Mouse (Mus musculus) neural tube, embryonic 14.5 days (tissue): ENCODE data around the gene Pwwp2a. TPM values are rescaled to one million over a fixed set of nuclear protein-coding genes. Genes with fewer than 3 reads are reported as not detected.

Experiments used
- ATAC-seq: fragments of 200-750 bp; cut with Nextera tagmentation; 2 replicates; pipeline ENCODE4 v1.8.0; 2017; ENCODE audit warnings: low read depth, mild to moderate bottlenecking, moderate TSS enrichment, moderate library complexity
- H3K27ac ChIP-seq: fragments of 300-500 bp; sonication (generic); 2 replicates; pipeline ENCODE4 v1.5.1; 2014; ENCODE audit warnings: low read depth, mild to moderate bottlenecking, control low read depth, low read length, moderate library complexity, mixed read lengths
- H3K27me3 ChIP-seq: fragments of 300-500 bp; sonication (generic); 2 replicates; pipeline ENCODE4 v1.6.1; 2014; ENCODE audit warnings: low read length; ENCODE audit not compliant: control insufficient read depth, insufficient read depth
- H3K36me3 ChIP-seq: fragments of 300-500 bp; sonication (generic); 2 replicates; pipeline ENCODE4 v1.6.1; 2014; ENCODE audit warnings: low read length, mixed read lengths; ENCODE audit not compliant: control insufficient read depth, insufficient read depth
- H3K4me1 ChIP-seq: fragments of 300-500 bp; sonication (generic); 2 replicates; pipeline ENCODE4 v1.6.1; 2014; ENCODE audit warnings: low read length; ENCODE audit not compliant: control insufficient read depth, insufficient read depth
- H3K4me2 ChIP-seq: fragments of 300-500 bp; sonication (generic); 2 replicates; pipeline ENCODE4 v1.6.1; 2014; ENCODE audit warnings: mild to moderate bottlenecking, low read depth, low read length, control low read depth
- H3K4me3 ChIP-seq: fragments of 300-500 bp; sonication (generic); 2 replicates; pipeline ENCODE4 v1.5.1; 2014; ENCODE audit warnings: low read depth, low read length, control low read depth, mixed read lengths
- H3K9ac ChIP-seq: fragments of 300-500 bp; sonication (generic); replicated peaks from 2 replicates; pipeline ENCODE4 v1.6.1; 2014; ENCODE audit warnings: low read depth, mild to moderate bottlenecking, control low read depth, low read length, mixed read lengths
- H3K9me3 ChIP-seq: fragments of 300-500 bp; sonication (generic); 2 replicates; pipeline ENCODE4 v1.6.1; 2016; ENCODE audit warnings: low read length; ENCODE audit not compliant: control insufficient read depth
- WGBS: fragments of 180-500 bp; shearing (Covaris S2); extraction: QIAGEN DNeasy Blood & Tissue Kit; methylation state at CpG from one replicate; pipeline ENCODE4 v1.1.7; 2014; 5-methylcytosine and 5-hydroxymethylcytosine counted together
- polyA plus RNA-seq: library from polyadenylated mRNA; unstranded; fragments of >200 nt; fragmentation: Nextera tagmentation; extraction: Ambion mirVana; gene quantifications from 2 replicates; pipeline ENCODE4 v1.2.1, GENCODE M21; 2014

Gene Pwwp2a
- polyA plus RNA-seq, 1 experiment from 2014 or later = 41.7 TPM

DNA sequence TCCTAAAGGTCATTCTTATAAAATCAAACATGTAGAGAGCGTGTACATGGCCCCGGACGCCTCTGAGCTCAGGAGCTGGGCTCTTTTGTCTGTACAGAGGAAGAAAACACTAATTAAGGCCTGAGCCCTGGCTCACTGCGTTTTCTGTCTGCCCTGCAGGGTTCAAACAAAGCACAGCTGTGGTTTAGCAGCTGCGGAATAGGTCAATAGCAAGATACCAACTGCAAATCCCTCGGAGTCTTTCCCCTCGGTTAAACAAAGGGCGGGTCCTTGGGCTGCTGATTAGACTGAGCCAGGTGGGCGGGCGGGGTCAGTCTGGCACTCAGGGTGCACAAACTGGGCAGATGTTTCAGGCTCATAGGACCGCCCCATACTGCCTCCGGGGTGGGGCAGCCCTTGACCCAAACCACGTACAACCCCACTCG is 28.7 kb upstream of the Pwwp2a start:
- no peaks in the 10 kb centered on the region for H3K36me3 ChIP-seq
- H3K4me2 ChIP-seq = no peak overlapping the region
- no peak overlapping the region for H3K27ac ChIP-seq
- no peak; the same call in 1 of the 2 replicates for ATAC-seq
- WGBS = 27% methylated on average over 14 of the region's 14 CpGs
- 0 out of 2 replicates have a peak, but pooled peaks cover 3% of the 10 kb centered on the region for H3K4me1 ChIP-seq
- no peak overlapping the region for H3K4me3 ChIP-seq
- no peak overlapping the region; the same call in 1 of the 2 replicates for H3K9ac ChIP-seq
- no peaks in the 10 kb centered on the region for H3K27me3 ChIP-seq
- H3K9me3 ChIP-seq = no peaks in the 10 kb centered on the region

DNA sequence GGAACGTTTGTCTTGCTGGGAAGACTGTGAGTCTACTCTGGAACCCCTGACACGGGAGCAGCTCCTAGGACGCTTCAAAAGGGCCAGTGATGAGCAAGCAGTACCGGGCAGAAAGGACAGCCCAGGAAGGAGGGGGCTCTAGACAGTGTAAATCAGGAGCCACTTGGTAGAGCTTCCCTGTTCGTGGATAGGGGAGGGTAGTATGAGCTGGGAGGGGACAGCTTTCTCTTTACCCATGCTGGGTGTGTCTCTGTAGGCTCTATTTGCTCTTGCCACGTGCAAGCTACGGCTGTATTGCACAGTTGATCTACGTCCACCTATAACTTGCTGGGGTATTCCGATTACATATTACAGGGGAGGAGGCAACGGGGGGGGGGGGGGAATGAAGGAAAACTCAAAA is 25.3 kb upstream of the Pwwp2a start:
- H3K27ac ChIP-seq = no peak overlapping the region
- no peaks in the 10 kb centered on the region for H3K36me3 ChIP-seq
- H3K9ac ChIP-seq = no peak overlapping the region
- H3K27me3 ChIP-seq = no peaks in the 10 kb centered on the region
- H3K4me1 ChIP-seq = 0 out of 2 replicates have a peak, but pooled peaks cover 3% of the 10 kb centered on the region
- WGBS = 64% methylated on average over 10 of the region's 10 CpGs
- H3K9me3 ChIP-seq = no peaks in the 10 kb centered on the region
- no peak overlapping the region for H3K4me3 ChIP-seq
- no peak for ATAC-seq
- no peak overlapping the region for H3K4me2 ChIP-seq

DNA sequence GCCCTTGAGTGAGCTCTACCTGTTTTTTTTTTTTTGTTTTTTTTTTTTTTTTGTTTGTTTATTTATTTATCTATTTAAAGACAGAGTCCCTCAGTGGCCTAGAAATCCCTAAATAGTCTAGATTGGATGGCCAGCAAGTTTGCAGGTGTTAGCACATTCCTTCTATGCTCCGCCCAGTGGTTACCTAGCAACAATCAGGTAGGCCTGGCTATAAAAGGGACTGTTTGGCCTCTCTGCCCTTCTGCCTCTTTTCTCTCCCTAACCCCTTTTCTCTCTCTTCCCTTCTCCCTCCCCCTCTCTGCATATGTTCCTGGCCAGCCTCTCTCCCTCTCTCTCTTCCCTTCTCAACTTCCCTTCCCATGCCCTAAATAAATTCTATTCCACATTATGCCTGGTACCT is 23.8 kb upstream of the Pwwp2a start:
- Histone ChIP-seq H3K9ac (no peak overlapping the region), H3K36me3 (no peaks in the 10 kb centered on the region), H3K27me3 (no peaks in the 10 kb centered on the region), H3K4me1 (0 out of 2 replicates have a peak, but pooled peaks cover 3% of the 10 kb centered on the region), H3K27ac (no peak overlapping the region), H3K4me3 (no peak overlapping the region), H3K4me2 (no peak overlapping the region), H3K9me3 (no peaks in the 10 kb centered on the region)
- ATAC-seq = no peak
- WGBS = 86% methylated on average over 1 of the region's 1 CpGs

DNA sequence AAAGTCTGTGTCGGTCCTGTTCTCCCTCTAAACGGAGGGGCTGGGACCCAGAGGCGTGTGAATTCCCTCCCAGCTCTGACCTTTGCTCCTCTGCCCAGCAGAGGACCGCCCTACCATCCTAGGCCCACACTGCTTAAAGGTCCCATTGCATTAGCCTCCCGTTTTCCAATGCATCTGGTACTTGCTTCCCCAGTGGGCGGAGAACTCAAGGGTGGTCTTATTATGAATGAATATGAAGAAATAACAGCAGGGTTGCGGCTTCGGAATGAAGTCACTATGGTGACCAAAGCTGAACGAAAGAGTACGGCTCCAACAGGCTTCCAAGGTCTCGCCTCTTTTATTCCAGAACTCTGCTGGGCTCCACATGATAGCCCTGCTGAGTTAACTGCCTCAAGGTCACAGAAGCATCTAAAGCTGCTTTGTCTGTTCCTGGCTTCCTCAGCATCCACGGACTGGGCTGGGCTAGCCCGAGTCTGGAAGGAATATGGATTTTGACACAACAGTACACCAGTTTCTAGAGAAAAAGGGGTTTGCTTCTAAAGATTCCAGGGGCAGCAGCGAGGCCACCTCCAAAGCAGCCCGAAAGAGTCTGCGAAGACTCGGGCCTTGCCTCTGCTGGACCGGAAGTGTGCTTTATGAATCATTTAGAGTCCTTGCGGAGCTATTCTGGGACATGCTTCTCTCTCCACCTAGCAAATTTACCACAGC is 14.6 kb upstream of the Pwwp2a start:
- 45% methylated on average over 19 of the region's 19 CpGs for WGBS
- Histone ChIP-seq H3K4me3 (no peak overlapping the region), H3K27me3 (no peaks in the 10 kb centered on the region), H3K4me2 (no peak overlapping the region), H3K9me3 (no peaks in the 10 kb centered on the region), H3K4me1 (no peaks in the 10 kb centered on the region), H3K9ac (no peak overlapping the region), H3K36me3 (no peaks in the 10 kb centered on the region), H3K27ac (0 out of 2 replicates have a peak overlapping the region, but pooled peaks have one; percentile 23)
- no peak for ATAC-seq

DNA sequence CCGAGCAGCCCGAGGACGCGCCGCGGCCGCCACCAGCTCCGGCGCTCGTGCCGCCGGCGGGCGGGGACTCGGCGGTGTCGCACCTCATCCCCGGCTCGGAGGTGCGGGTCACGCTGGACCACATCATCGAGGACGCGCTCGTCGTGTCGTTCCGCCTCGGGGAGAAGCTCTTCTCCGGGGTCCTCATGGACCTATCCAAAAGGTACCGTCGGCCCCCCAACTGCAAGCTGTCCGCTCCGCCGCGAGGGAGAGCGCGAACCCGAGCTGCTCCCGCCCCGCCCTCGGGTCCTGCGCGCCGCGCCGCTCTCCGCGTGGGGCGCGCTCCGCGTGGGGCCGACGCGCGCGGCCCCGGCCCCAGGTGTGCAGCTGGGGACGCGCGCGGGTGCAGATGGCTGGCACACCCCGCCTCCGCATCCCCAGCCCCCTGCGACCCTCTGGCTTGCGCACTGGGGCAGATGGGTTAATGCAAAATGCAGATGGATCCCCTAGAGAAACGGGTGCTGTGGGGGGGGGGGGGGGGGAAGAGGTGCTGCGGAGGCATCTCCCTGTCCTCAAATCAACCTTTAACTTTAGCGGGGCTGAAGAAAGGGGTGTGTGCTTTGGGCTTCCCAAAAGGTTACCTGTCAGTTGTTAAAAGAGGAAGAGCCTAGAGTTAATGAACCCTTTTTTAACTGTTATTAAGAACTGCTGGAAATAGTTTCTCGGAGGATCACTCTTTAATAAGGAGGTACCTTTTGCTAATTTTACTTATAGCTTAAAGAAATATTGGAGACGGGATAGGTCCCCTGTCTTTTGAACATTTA is 818 bp downstream of the Pwwp2a start:
- H3K27me3 ChIP-seq = no peaks in the 10 kb centered on the region
- ATAC-seq = peak; percentile 33
- WGBS = 2% methylated on average over 51 of the region's 72 CpGs

DNA sequence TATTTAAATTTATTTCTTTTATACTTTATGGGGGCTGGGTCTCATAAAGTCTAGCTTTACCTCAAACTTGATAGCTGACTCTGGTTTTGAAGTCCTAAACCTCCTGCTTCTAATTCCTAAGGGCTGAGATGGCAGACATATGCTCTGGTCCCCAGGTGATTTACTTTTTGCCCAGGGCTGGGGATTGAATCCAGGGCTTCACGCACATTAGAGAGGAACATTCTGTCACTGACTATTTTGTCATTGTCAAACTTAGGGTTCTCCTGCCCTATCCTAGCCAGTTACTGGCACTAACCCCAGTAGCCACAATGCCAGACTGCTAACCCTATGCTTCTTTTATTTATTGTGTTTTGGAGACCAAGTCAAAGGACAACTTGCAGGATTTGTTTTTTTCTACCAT is 7.1 kb downstream of the Pwwp2a start:
- no peak for ATAC-seq
- peaks cover 5% of the 10 kb centered on the region; the same call in 1 of the 2 replicates for H3K4me1 ChIP-seq
- WGBS = 74% methylated on average over 1 of the region's 1 CpGs

More for the DNA sequence above, 818 bp downstream of the Pwwp2a start:
- Histone ChIP-seq H3K4me1 (peaks cover 12% of the 10 kb centered on the region; the same call in 1 of the 2 replicates), H3K36me3 (0 out of 2 replicates have a peak, but pooled peaks cover 2% of the 10 kb centered on the region), H3K27ac (peak overlapping the region; percentile 95), H3K9ac (peak overlapping the region; percentile 96), H3K9me3 (no peaks in the 10 kb centered on the region), H3K4me2 (peak overlapping the region; percentile 71), H3K4me3 (peak overlapping the region; percentile 86)

DNA sequence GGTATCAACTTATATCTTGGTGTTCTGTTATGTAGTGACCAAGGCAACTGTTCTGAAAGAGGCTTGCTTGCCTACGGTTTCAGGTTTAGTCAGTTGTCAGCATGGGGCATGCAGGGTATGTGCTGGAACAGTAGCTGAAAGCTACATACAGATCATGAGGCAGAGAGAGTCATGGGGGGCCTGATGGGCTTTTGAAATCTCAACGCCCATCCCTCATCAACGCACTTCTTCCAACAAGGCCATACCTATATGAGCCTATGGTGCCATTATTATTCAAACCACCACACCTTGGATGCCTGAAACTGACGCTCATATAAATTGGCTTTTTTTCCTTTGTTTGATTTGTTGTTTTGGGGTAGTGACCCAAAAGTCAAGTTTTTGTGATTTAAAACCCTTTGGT is 14.8 kb downstream of the Pwwp2a start:
- WGBS = 81% methylated on average over 4 of the region's 4 CpGs
- Histone ChIP-seq H3K4me2 (no peak overlapping the region), H3K36me3 (peaks cover 7% of the 10 kb centered on the region; the same call in 1 of the 2 replicates)

More for the DNA sequence above, 7.1 kb downstream of the Pwwp2a start:
- Histone ChIP-seq H3K9ac (no peak overlapping the region), H3K4me3 (no peak overlapping the region), H3K4me2 (no peak overlapping the region), H3K36me3 (peaks cover 6% of the 10 kb centered on the region; the same call in 1 of the 2 replicates), H3K27ac (no peak overlapping the region), H3K9me3 (no peaks in the 10 kb centered on the region), H3K27me3 (no peaks in the 10 kb centered on the region)

DNA sequence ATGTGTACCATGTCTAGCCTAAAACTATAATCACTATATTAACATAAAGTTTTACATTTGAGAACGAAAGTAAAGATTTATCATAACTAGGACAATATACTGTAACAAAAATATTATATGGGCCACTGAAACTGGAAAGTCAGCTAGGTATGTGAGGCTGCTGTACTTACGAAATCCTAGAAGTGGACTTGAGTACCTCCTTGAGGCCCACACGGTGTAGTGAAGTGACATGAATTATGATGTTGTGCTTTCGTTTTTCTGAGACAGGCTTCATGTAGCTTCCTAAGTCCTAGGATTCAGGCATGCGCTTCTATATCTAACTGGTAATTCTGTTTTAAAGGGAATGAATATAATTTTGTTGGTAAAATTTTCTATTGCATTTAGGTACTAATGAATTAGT is 16.8 kb downstream of the Pwwp2a start:
- Histone ChIP-seq H3K36me3 (0 out of 2 replicates have a peak, but pooled peaks cover 7% of the 10 kb centered on the region), H3K4me1 (no peaks in the 10 kb centered on the region), H3K9me3 (no peaks in the 10 kb centered on the region), H3K27me3 (no peaks in the 10 kb centered on the region), H3K9ac (no peak overlapping the region), H3K27ac (no peak overlapping the region), H3K4me2 (no peak overlapping the region), H3K4me3 (no peak overlapping the region)
- 74% methylated on average over 5 of the region's 5 CpGs for WGBS
- ATAC-seq = no peak

More for the DNA sequence above, 14.8 kb downstream of the Pwwp2a start:
- Histone ChIP-seq H3K9me3 (no peaks in the 10 kb centered on the region), H3K27me3 (no peaks in the 10 kb centered on the region), H3K27ac (no peak overlapping the region), H3K4me1 (no peaks in the 10 kb centered on the region), H3K9ac (no peak overlapping the region), H3K4me3 (no peak overlapping the region)
- no peak for ATAC-seq

DNA sequence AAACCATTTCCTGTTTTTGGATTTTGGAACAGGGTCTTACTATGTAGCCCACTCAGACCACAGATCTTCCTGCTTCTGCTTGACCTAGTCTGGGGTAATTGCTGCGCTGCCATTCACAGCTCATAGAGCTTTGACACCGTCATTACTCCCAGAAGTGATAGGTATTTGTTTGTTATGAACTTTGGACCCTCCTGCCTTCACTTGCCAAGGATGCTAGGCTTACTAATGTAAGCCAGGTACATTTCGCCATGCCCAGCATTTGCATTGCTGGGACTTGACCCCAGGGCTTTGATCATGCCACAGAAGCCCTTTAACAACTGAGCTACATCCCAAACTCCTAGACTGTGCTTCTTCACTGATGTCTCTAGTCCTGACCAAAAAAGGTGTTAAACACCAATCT is 18.5 kb downstream of the Pwwp2a start:
- ATAC-seq = no peak
- Histone ChIP-seq H3K36me3 (peaks cover 13% of the 10 kb centered on the region; the same call in 1 of the 2 replicates), H3K27me3 (no peaks in the 10 kb centered on the region), H3K9ac (no peak overlapping the region), H3K9me3 (no peaks in the 10 kb centered on the region), H3K4me1 (no peaks in the 10 kb centered on the region), H3K27ac (no peak overlapping the region), H3K4me3 (no peak overlapping the region), H3K4me2 (no peak overlapping the region)
- 96% methylated on average over 3 of the region's 3 CpGs for WGBS
